Mouse (Mus musculus): ENCODE data around the gene Grtp1.

Gene Grtp1

GRCm38 (mm10) chr8:13204371-13205140 lies 4.1 kb upstream of the Grtp1 start:
- DNase-seq (ENCODE audit: low read depth) = no peak

DNA sequence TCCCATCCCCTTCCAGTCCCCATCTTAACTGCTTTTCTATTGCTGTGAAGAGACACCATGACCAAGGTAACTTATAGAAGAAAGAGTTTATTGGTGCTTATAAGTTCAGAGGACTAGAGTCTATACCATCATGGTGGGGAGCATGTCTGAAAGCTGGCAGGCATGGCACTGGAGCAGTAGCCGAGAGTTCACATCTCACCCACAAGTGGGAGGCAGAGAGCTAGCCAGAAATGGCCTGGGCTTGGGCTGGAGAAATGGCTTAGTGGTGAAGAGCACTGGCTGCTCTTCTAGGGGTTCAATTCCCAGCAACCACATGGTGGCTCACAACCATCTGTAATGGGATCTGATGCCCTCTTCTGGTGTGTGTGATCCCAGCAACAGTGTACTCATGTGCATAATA lies 3.1 kb upstream of the Grtp1 start:
- no peak for DNase-seq (ENCODE audit: low read depth)

GRCm38 (mm10) chr8:13202806-13203205 lies 2.4 kb upstream of the Grtp1 start:
- DNase-seq (ENCODE audit: low read depth) = no peak

GRCm38 (mm10) chr8:13202041-13202440 lies 1.6 kb upstream of the Grtp1 start:
- DNase-seq (ENCODE audit: low read depth) = no peak

DNA sequence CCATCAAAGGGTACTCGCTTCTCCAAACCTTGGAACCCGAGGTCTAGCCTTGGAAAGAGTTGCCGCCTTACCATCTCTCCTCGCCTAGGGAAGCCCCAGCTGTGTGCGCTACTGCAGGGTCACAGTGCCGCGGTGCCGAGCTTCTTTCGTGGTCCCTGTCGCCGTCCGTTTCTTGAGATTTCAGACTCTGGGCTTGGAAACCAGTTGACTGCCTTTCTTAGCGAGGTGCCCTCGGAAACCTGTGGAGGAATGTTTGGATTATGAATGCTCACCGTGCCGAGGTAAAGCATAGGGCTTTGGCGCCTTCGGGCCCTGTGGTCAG lies 554 bp upstream of the Grtp1 start:
- no peak for DNase-seq (ENCODE audit: low read depth)

GRCm38 (mm10) chr8:13199385-13200061 lies 897 bp downstream of the Grtp1 start:
- no peak for DNase-seq (ENCODE audit: low read depth)

DNA sequence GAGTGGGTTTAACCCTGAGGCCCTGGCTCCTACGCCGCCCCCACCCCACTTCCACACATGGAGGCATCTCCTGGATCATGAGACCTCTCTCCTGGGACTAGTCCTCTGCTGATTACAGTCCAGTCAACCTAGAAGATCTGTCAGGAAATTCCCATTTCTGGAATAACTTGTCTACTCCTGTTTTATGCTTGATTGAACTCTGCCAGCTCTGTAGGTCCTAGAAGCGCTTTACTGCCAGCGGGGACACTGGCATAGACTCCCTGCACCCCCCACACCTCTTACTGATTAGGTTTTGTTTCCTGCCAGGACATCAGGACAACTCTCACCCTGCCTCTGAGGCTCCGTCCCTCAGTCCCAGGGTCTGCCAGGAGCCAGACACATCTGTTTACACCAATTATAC lies 2.9 kb downstream of the Grtp1 start:
- DNase-seq (ENCODE audit: low read depth) = no peak

GRCm38 (mm10) chr8:13194818-13195217 lies 5.6 kb downstream of the Grtp1 start:
- DNase-seq (ENCODE audit: low read depth) = no peak

- DNase-seq (ENCODE audit: low read depth) = no peak
Measured at GRCm38 (mm10) chr8:13190235-13190634, 10.2 kb downstream of the Grtp1 start.

DNA sequence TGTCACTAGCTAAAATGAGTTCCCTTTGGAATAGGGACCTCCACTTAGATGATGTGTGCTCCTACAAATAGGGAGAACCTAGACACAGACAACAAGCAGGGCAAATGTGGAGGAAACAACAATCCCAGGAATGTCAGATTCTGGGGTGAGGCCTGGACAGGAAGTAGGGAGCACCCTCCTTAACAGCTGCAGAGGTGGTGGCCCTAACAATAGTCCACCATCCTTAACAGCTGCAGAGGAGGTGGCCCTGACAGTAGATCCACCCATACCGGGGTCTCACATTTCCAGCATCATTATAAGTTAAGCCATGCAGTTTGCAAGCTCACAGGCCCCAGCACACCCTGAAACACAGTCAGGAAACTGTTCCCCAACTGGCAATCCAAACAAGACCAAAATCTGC lies 11.6 kb downstream of the Grtp1 start:
- no peak for DNase-seq (ENCODE audit: low read depth)

- DNase-seq (ENCODE audit: low read depth) = no peak
Measured at GRCm38 (mm10) chr8:13188052-13188555, 12.3 kb downstream of the Grtp1 start.

DNA sequence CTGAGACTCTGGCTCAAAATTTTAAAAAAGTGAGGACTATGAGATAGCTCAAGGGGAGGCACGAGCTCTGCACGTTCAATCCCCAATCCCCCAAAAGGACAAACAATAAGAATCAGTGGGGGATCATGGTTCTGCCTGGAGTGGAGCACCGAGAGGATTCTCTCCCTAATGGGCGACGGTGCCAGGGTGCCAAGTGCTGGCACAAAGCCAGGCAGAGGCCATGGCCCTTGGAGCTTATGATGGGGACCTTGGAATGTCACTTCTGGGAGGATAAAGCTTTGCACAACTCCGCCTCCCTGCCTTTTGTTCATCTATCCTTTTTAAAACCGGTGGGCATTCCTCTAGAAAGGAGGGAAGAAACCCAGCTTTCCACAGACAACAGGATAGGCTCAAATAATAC lies 12.8 kb downstream of the Grtp1 start:
- no peak for DNase-seq (ENCODE audit: low read depth)

DNA sequence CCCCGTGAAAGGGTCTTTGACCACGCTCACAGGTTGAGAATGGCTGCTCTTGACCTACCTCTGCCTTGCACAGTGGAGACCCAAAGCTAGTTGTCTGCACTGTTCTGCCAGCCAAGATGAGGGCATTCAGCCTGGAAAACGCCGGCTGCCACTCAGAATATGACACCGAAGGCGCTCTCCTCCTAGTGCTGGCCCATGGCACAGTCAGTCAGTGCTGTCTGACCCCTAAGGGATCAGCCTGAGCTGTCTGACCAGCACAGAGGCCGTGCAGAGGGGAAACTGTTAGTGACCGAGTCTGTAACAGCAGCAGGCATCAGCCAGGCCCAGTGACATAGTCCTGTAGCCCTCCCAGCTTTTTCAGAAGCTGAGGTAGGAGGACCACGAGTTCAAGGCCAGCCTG lies 13.2 kb downstream of the Grtp1 start:
- DNase-seq (ENCODE audit: low read depth) = no peak

GRCm38 (mm10) chr8:13186819-13187218 lies 13.6 kb downstream of the Grtp1 start:
- DNase-seq (ENCODE audit: low read depth) = no peak

GRCm38 (mm10) chr8:13181691-13181976 lies 18.8 kb downstream of the Grtp1 start:
- no peak for DNase-seq (ENCODE audit: low read depth)

DNA sequence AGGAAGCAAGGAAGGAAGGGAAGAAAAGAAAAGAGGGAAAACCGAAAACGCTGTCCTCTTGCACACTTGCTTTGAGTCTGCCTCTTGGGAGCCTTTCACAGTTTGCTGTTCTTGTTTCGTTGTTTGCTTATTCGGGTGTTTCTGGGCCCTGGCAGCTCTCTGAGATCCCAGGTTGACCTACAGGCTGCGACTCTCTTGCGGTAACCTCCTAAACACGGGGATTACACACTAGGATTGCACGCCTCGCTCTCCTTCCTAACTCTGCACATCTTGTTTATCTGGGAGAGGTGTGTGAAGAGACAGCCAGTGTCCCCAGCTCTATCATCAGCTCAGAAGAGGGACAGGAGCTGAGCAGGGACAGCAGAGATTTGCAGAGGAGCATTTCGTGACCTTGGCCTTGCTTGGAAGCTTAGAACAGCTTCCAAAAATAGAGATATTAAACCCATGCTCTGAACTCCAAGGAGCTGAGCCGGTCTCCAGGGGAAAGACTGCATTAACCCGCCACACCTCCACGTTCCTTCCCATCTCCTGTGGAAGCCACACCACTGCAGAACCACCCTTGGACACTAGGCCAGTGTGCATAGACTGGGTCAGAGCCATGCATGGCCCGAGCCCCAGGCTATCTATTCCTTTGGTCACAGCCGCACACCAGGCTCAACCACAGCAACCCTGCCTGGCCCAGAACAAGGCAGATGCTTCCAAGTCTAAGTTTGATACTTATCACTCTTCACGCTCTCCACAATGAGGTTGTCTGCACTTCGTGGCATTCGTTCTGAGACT lies 19.3 kb downstream of the Grtp1 start:
- no peak for DNase-seq (ENCODE audit: low read depth)

DNA sequence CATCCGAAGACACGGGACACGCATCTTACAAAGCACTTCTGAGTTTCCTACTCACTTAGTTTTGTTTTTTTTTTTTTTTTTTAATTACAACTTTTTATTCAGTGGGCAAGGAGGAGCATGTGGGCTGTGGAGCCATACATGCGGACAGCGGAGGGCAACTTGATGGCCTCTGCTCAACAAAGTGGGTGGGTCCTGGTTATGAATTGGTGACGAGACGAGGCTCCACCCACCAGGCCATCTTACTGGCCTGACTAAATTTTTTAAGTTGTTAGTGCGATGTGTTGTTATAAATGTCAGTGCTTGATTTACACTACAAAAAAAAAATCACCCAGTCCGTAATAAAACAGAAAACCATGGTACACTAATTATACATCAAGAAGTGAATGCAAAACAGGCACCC lies 20.0 kb downstream of the Grtp1 start:
- no peak for DNase-seq (ENCODE audit: low read depth)

- DNase-seq (ENCODE audit: low read depth) = no peak
Measured at GRCm38 (mm10) chr8:13179948-13180347, 20.5 kb downstream of the Grtp1 start.

GRCm38 (mm10) chr8:13179482-13179881 lies 20.9 kb downstream of the Grtp1 start:
- DNase-seq (ENCODE audit: low read depth) = no peak

DNA sequence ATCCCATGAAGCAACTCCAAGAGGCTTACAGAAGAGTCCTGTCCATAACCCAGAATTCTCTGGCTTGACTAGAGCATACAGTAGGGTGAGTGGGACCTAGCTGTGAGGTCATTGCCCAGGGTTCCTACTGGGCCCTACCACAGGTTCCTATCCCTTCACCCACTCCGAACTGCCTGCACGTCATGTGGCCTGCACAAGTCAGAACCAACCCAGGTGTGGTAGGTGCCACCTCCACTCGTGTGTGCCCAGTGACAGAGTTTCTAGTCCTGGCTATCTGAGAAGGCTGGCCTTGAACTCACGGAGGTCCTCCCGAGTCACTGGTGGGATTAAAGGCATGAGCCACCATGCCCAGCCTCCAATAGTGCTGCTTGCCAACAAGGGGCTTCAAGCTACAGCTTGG lies 22.3 kb downstream of the Grtp1 start:
- no peak for DNase-seq (ENCODE audit: low read depth)

DNA sequence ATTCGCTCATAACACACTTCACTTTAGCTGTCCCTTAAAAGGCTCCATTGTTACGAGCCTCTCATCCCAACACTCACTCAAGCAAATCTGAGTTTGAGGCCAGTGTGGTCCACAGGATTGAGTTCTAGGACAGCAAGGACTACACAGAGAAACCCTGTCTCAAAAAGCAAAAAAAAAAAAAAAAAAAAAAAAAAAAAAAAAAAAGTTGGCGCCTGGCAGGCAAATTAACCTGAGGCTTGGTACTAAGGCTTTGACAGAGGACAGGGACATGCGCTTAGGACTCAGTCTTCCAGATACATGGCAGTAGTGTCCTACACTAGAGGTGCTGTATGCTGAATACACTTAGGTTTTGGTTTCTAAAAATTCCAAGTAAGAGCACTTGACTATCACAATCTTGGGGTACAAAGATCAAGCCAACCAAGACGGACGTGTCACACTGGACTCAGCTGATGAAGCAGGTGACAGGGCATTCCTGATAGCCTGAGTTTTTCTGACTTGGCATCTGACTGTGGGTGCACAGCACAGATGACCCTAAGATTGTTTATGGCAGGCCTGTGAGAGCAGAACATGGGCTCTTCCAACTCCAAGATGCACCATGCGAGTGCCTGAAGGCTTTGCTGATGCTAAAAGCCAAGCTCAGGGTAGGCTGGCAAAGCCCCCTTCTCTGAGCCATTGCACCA lies 23.1 kb downstream of the Grtp1 start:
- DNase-seq (ENCODE audit: low read depth) = no peak

DNA sequence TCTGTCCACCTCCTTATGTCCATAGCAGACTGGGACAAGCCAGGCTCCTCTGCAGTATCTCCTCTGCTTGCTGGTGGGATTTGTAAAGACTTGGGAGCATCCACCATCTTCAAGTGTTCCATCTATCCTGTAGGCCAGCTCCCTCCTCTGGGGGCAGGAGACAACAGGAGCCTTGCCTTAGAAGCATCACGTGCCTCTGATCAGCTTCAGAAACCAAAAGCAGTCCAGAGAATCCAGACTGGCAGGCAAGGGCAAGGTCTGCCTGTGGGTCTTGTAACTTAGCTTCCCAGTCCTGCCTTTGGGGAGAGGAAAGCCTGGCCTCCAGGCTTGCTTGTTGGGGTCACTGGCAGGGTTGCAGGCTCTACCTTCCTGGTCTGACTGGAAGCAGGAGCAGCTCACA lies 24.8 kb downstream of the Grtp1 start:
- no peak for DNase-seq (ENCODE audit: low read depth)

GRCm38 (mm10) chr8:13174811-13175210 lies 25.6 kb downstream of the Grtp1 start:
- no peak for DNase-seq (ENCODE audit: low read depth)

Data from fibroblast of lung, adult 2 months (primary cell).